Mouse (Mus musculus) embryonic facial prominence, embryonic 12.5 days (tissue): ENCODE measurements around the gene Gm42791. TPM values are rescaled to one million over a fixed set of nuclear protein-coding genes. Genes with fewer than 3 reads are reported as not detected.

Experiments
- ATAC-seq: fragments of 200-750 bp; cut with Nextera tagmentation; 2 replicates; pipeline ENCODE4 v1.8.0; 2017; ENCODE audit not compliant: insufficient number of reproducible peaks, insufficient read depth, low FRiP score, low TSS enrichment
- H3K27ac ChIP-seq: fragments of 300-500 bp; sonication (generic); 2 replicates; pipeline ENCODE4 v1.5.1; 2016; ENCODE audit warnings: mild to moderate bottlenecking
- H3K27me3 ChIP-seq: fragments of 300-500 bp; sonication (generic); 2 replicates; pipeline ENCODE4 v1.6.1; 2016; ENCODE audit warnings: mild to moderate bottlenecking, moderate library complexity
- H3K36me3 ChIP-seq: fragments of 300-500 bp; sonication (generic); 2 replicates; pipeline ENCODE4 v1.6.1; 2016; ENCODE audit warnings: mild to moderate bottlenecking
- H3K4me1 ChIP-seq: fragments of 300-500 bp; sonication (generic); 2 replicates; pipeline ENCODE4 v1.6.1; 2016
- H3K4me2 ChIP-seq: fragments of 300-500 bp; sonication (generic); replicated peaks from 2 replicates; pipeline ENCODE4 v1.6.1; 2016; ENCODE audit warnings: mild to moderate bottlenecking, moderate library complexity
- H3K4me3 ChIP-seq: fragments of 300-500 bp; sonication (generic); 2 replicates; pipeline ENCODE4 v1.5.1; 2016; ENCODE audit warnings: mild to moderate bottlenecking
- H3K9ac ChIP-seq: fragments of 300-500 bp; sonication (generic); 2 replicates; pipeline ENCODE4 v1.6.1; 2016; ENCODE audit warnings: mild to moderate bottlenecking, moderate library complexity
- H3K9me3 ChIP-seq: fragments of 300-500 bp; sonication (generic); 2 replicates; pipeline ENCODE4 v1.6.1; 2016; ENCODE audit warnings: mild to moderate bottlenecking, moderate library complexity
- WGBS: fragments of 180-500 bp; shearing (Covaris S2); methylation state at CpG from one replicate; pipeline ENCODE4 v1.1.7; 2016; 5-methylcytosine and 5-hydroxymethylcytosine counted together
- polyA plus RNA-seq: library from polyadenylated mRNA; unstranded; fragments of >200 nt; fragmentation: Nextera tagmentation; extraction: Ambion mirVana; gene quantifications from 2 replicates; pipeline ENCODE4 v1.2.1, GENCODE M21; 2016

The Gm42791 gene
- polyA plus RNA-seq, 1 experiment from 2014 or later, result 3.4 TPM

- WGBS, result 70% methylated on average over 4 of the region's 4 CpGs
- Histone ChIP-seq H3K4me1 (peaks cover 11% of the 10 kb centered on the region; the same call in 1 of the 2 replicates), H3K36me3 (no peaks in the 10 kb centered on the region)
Observed at GRCm38 (mm10) chr5:148947412-148947811, 47.5 kb downstream of the Gm42791 start.

GRCm38 (mm10) chr5:148946787-148947186, 48.2 kb downstream of the Gm42791 start:
- no peak overlapping the region for H3K4me3 ChIP-seq
- no peaks in the 10 kb centered on the region for H3K27me3 ChIP-seq
- 74% methylated on average over 5 of the region's 5 CpGs for WGBS
- no peaks in the 10 kb centered on the region for H3K36me3 ChIP-seq
- H3K4me1 ChIP-seq, result peaks cover 11% of the 10 kb centered on the region; the same call in 1 of the 2 replicates
- H3K9ac ChIP-seq, result no peak overlapping the region
- H3K4me2 ChIP-seq, result no peak overlapping the region
- no peaks in the 10 kb centered on the region for H3K9me3 ChIP-seq
- ATAC-seq, result no peak
- no peak overlapping the region for H3K27ac ChIP-seq

More at GRCm38 (mm10) chr5:148947412-148947811, 47.5 kb downstream of the Gm42791 start:
- Histone ChIP-seq H3K27me3 (no peaks in the 10 kb centered on the region), H3K4me2 (no peak overlapping the region), H3K27ac (no peak overlapping the region), H3K9ac (no peak overlapping the region), H3K4me3 (no peak overlapping the region), H3K9me3 (no peaks in the 10 kb centered on the region)
- ATAC-seq, result no peak

GRCm38 (mm10) chr5:148945735-148946134, 49.2 kb downstream of the Gm42791 start:
- Histone ChIP-seq H3K9ac (no peak overlapping the region), H3K36me3 (no peaks in the 10 kb centered on the region), H3K9me3 (no peaks in the 10 kb centered on the region), H3K27me3 (no peaks in the 10 kb centered on the region), H3K4me1 (peaks cover 9% of the 10 kb centered on the region; the same call in 1 of the 2 replicates), H3K4me3 (no peak overlapping the region), H3K27ac (no peak overlapping the region), H3K4me2 (no peak overlapping the region)
- 88% methylated on average over 2 of the region's 2 CpGs for WGBS
- ATAC-seq, result no peak

GRCm38 (mm10) chr5:148944024-148944423, 50.9 kb downstream of the Gm42791 start:
- H3K4me3 ChIP-seq, result no peak overlapping the region
- no peak overlapping the region for H3K27ac ChIP-seq

GRCm38 (mm10) chr5:148943444-148943843, 51.5 kb downstream of the Gm42791 start:
- no peaks in the 10 kb centered on the region for H3K9me3 ChIP-seq
- no peak overlapping the region for H3K4me3 ChIP-seq
- no peak overlapping the region for H3K9ac ChIP-seq
- 76% methylated on average over 10 of the region's 10 CpGs for WGBS
- H3K4me2 ChIP-seq, result no peak overlapping the region
- H3K4me1 ChIP-seq, result no peaks in the 10 kb centered on the region; the same call in 1 of the 2 replicates
- no peak overlapping the region for H3K27ac ChIP-seq
- no peaks in the 10 kb centered on the region for H3K27me3 ChIP-seq
- H3K36me3 ChIP-seq, result no peaks in the 10 kb centered on the region
- ATAC-seq, result no peak

More at GRCm38 (mm10) chr5:148944024-148944423, 50.9 kb downstream of the Gm42791 start:
- Histone ChIP-seq H3K9me3 (no peaks in the 10 kb centered on the region), H3K36me3 (no peaks in the 10 kb centered on the region), H3K4me2 (no peak overlapping the region), H3K27me3 (no peaks in the 10 kb centered on the region), H3K9ac (no peak overlapping the region), H3K4me1 (no peaks in the 10 kb centered on the region; the same call in 1 of the 2 replicates)
- WGBS, result 76% methylated on average over 8 of the region's 8 CpGs
- no peak for ATAC-seq

GRCm38 (mm10) chr5:148942957-148943356, 52.0 kb downstream of the Gm42791 start:
- no peaks in the 10 kb centered on the region for H3K36me3 ChIP-seq
- ATAC-seq, result no peak
- no peaks in the 10 kb centered on the region; the same call in 1 of the 2 replicates for H3K4me1 ChIP-seq
- H3K4me2 ChIP-seq, result no peak overlapping the region
- no peaks in the 10 kb centered on the region for H3K9me3 ChIP-seq
- H3K27ac ChIP-seq, result no peak overlapping the region
- WGBS, result 60% methylated on average over 11 of the region's 11 CpGs
- H3K9ac ChIP-seq, result no peak overlapping the region
- H3K27me3 ChIP-seq, result no peaks in the 10 kb centered on the region
- H3K4me3 ChIP-seq, result no peak overlapping the region

GRCm38 (mm10) chr5:148942305-148942704, 52.6 kb downstream of the Gm42791 start:
- no peak for ATAC-seq
- no peaks in the 10 kb centered on the region for H3K4me1 ChIP-seq
- no peaks in the 10 kb centered on the region for H3K36me3 ChIP-seq
- 95% methylated on average over 6 of the region's 6 CpGs for WGBS
- H3K9ac ChIP-seq, result no peak overlapping the region
- no peak overlapping the region for H3K27ac ChIP-seq
- H3K27me3 ChIP-seq, result no peaks in the 10 kb centered on the region
- H3K4me2 ChIP-seq, result no peak overlapping the region
- H3K9me3 ChIP-seq, result no peaks in the 10 kb centered on the region
- no peak overlapping the region for H3K4me3 ChIP-seq

- Histone ChIP-seq H3K9me3 (0 out of 2 replicates have a peak, but pooled peaks cover under 1% of the 10 kb centered on the region), H3K27ac (no peak overlapping the region), H3K36me3 (no peaks in the 10 kb centered on the region), H3K4me3 (no peak overlapping the region), H3K4me2 (no peak overlapping the region), H3K4me1 (no peaks in the 10 kb centered on the region), H3K9ac (no peak overlapping the region), H3K27me3 (no peaks in the 10 kb centered on the region)
- ATAC-seq, result no peak
- WGBS, result 90% methylated on average over 10 of the region's 10 CpGs
Observed at GRCm38 (mm10) chr5:148941867-148942266, 53.1 kb downstream of the Gm42791 start.

- ATAC-seq, result no peak
- 47% methylated on average over 11 of the region's 11 CpGs for WGBS
- Histone ChIP-seq H3K4me3 (no peak overlapping the region), H3K36me3 (no peaks in the 10 kb centered on the region), H3K27ac (no peak overlapping the region), H3K9me3 (0 out of 2 replicates have a peak, but pooled peaks cover 4% of the 10 kb centered on the region), H3K4me1 (peaks cover 4% of the 10 kb centered on the region; the same call in 1 of the 2 replicates), H3K4me2 (no peak overlapping the region), H3K27me3 (no peaks in the 10 kb centered on the region), H3K9ac (no peak overlapping the region)
Observed at GRCm38 (mm10) chr5:148939948-148940382, 55.0 kb downstream of the Gm42791 start.

- H3K27ac ChIP-seq, result no peak overlapping the region
- H3K27me3 ChIP-seq, result no peaks in the 10 kb centered on the region
- no peak for ATAC-seq
- H3K9ac ChIP-seq, result no peak overlapping the region
- peaks cover 4% of the 10 kb centered on the region; the same call in 1 of the 2 replicates for H3K4me1 ChIP-seq
- H3K36me3 ChIP-seq, result no peaks in the 10 kb centered on the region
- WGBS, result 84% methylated on average over 3 of the region's 3 CpGs
- H3K4me3 ChIP-seq, result no peak overlapping the region
- H3K9me3 ChIP-seq, result 0 out of 2 replicates have a peak, but pooled peaks cover 4% of the 10 kb centered on the region
- no peak overlapping the region for H3K4me2 ChIP-seq
Observed at GRCm38 (mm10) chr5:148936516-148936951, 58.4 kb downstream of the Gm42791 start.

- no peaks in the 10 kb centered on the region for H3K36me3 ChIP-seq
- 82% methylated on average over 6 of the region's 6 CpGs for WGBS
- H3K27ac ChIP-seq, result no peak overlapping the region
- no peaks in the 10 kb centered on the region for H3K27me3 ChIP-seq
- no peak overlapping the region for H3K9ac ChIP-seq
- no peak for ATAC-seq
- no peak overlapping the region for H3K4me3 ChIP-seq
- H3K4me2 ChIP-seq, result no peak overlapping the region
- H3K4me1 ChIP-seq, result peaks cover 4% of the 10 kb centered on the region; the same call in 1 of the 2 replicates
- 0 out of 2 replicates have a peak, but pooled peaks cover 4% of the 10 kb centered on the region for H3K9me3 ChIP-seq
Observed at GRCm38 (mm10) chr5:148935871-148936270, 59.1 kb downstream of the Gm42791 start.

- H3K36me3 ChIP-seq, result no peaks in the 10 kb centered on the region
- H3K9me3 ChIP-seq, result 0 out of 2 replicates have a peak, but pooled peaks cover 4% of the 10 kb centered on the region
- peak overlapping the region; percentile 57 for H3K27ac ChIP-seq
- H3K27me3 ChIP-seq, result no peaks in the 10 kb centered on the region
- peak; percentile 52; the same call in 1 of the 2 replicates for ATAC-seq
- H3K4me1 ChIP-seq, result peaks cover 4% of the 10 kb centered on the region; the same call in 1 of the 2 replicates
- H3K4me2 ChIP-seq, result no peak overlapping the region
- no peak overlapping the region for H3K9ac ChIP-seq
- no peak overlapping the region for H3K4me3 ChIP-seq
- 36% methylated on average over 7 of the region's 7 CpGs for WGBS
Observed at GRCm38 (mm10) chr5:148935071-148935821, 59.7 kb downstream of the Gm42791 start.
